Mouse (Mus musculus) stomach, postnatal 0 days (tissue): ENCODE results near the gene Bmpr2.

Experiments used
- CTCF ChIP-seq: IDR thresholded peaks from 2 replicates; pipeline ENCODE4 v1.5.1; 2016; ENCODE audit warnings: antibody characterized with exemption, low read depth, mild to moderate bottlenecking, moderate library complexity
- EP300 ChIP-seq: optimal IDR thresholded peaks from 2 replicates; pipeline ENCODE3; 2016; ENCODE audit warnings: antibody characterized with exemption

DNA sequence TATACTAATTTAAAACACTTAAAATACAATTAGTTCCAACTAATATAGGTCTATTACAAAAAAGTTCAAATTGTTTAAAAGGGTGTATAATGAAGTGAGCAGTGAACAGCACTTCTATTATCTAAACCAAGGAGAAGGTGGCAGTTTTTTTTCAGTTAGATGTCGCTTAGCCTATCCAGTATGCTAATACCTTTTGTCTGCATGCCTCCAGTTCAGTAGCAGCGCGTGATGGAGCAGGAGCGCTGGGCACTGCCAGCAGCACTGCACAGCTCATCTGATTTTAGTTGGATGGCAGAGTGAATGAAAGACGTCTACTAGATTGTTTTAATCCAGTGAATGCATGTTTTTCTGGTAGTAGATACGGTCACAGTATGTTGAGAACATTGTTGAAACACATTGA lies 25.8 kb downstream of the Bmpr2 start:
- TF ChIP-seq CTCF (no peak), EP300 (no peak)
